Mouse (Mus musculus): ENCODE data around the gene Dram1. TPM values are rescaled to one million over a fixed set of nuclear protein-coding genes. Genes with fewer than 3 reads are reported as not detected.

Gene Dram1
- polyA plus RNA-seq, 1 experiment from 2014 or later = 3.3 TPM

GRCm38 (mm10) chr10:88301802-88302470 lies 76.9 kb downstream of the Dram1 start:
- 67% methylated on average over 6 of the region's 6 CpGs for WGBS
- no peak for ATAC-seq (replicated peaks; ENCODE audit: extremely low read depth, insufficient read depth, low FRiP score)

GRCm38 (mm10) chr10:88296991-88297390 lies 81.9 kb downstream of the Dram1 start:
- H3K4me3 ChIP-seq (ENCODE audit: low read length) = no peak overlapping the region
- no peak overlapping the region for H3K9ac ChIP-seq (ENCODE audit: low read length)
- H3K9me3 ChIP-seq (replicated peaks; ENCODE audit: control insufficient read depth, low read length) = peaks cover 7% of the 10 kb centered on the region; the same call in 1 of the 2 replicates
- 51% methylated on average over 10 of the region's 10 CpGs for WGBS
- 0 out of 2 replicates have a peak overlapping the region, but pooled peaks have one; percentile 6 for H3K4me2 ChIP-seq (ENCODE audit: low read depth, low read length)
- no peak for ATAC-seq (replicated peaks; ENCODE audit: extremely low read depth, insufficient read depth, low FRiP score)
- H3K4me1 ChIP-seq (ENCODE audit: control insufficient read depth, insufficient read depth, low read length) = no peaks in the 10 kb centered on the region
- no peak overlapping the region for H3K27ac ChIP-seq (ENCODE audit: low read length)
- no peaks in the 10 kb centered on the region for H3K36me3 ChIP-seq (ENCODE audit: control insufficient read depth, insufficient read depth)
- no peaks in the 10 kb centered on the region for H3K27me3 ChIP-seq (ENCODE audit: control insufficient read depth, insufficient read depth, low read length)

More at GRCm38 (mm10) chr10:88301802-88302470, 76.9 kb downstream of the Dram1 start:
- Histone ChIP-seq H3K27ac (ENCODE audit: low read length) (no peak overlapping the region), H3K36me3 (ENCODE audit: control insufficient read depth, insufficient read depth) (no peaks in the 10 kb centered on the region), H3K9me3 (replicated peaks; ENCODE audit: control insufficient read depth, low read length) (peaks cover 5% of the 10 kb centered on the region; the same call in 1 of the 2 replicates), H3K9ac (ENCODE audit: low read length) (no peak overlapping the region), H3K4me2 (ENCODE audit: low read depth, low read length) (no peak overlapping the region), H3K27me3 (ENCODE audit: control insufficient read depth, insufficient read depth, low read length) (no peaks in the 10 kb centered on the region), H3K4me3 (ENCODE audit: low read length) (no peak overlapping the region), H3K4me1 (ENCODE audit: control insufficient read depth, insufficient read depth, low read length) (no peaks in the 10 kb centered on the region)

GRCm38 (mm10) chr10:88295091-88295490 lies 83.8 kb downstream of the Dram1 start:
- no peak overlapping the region for H3K4me2 ChIP-seq (ENCODE audit: low read depth, low read length)
- no peaks in the 10 kb centered on the region for H3K27me3 ChIP-seq (ENCODE audit: control insufficient read depth, insufficient read depth, low read length)
- no peak overlapping the region for H3K9ac ChIP-seq (ENCODE audit: low read length)
- WGBS = 73% methylated on average over 6 of the region's 6 CpGs
- no peak overlapping the region for H3K27ac ChIP-seq (ENCODE audit: low read length)
- H3K9me3 ChIP-seq (replicated peaks; ENCODE audit: control insufficient read depth, low read length) = peaks cover 7% of the 10 kb centered on the region; the same call in 1 of the 2 replicates
- no peak overlapping the region for H3K4me3 ChIP-seq (ENCODE audit: low read length)
- no peaks in the 10 kb centered on the region for H3K36me3 ChIP-seq (ENCODE audit: control insufficient read depth, insufficient read depth)
- H3K4me1 ChIP-seq (ENCODE audit: control insufficient read depth, insufficient read depth, low read length) = no peaks in the 10 kb centered on the region
- no peak for ATAC-seq (replicated peaks; ENCODE audit: extremely low read depth, insufficient read depth, low FRiP score)

GRCm38 (mm10) chr10:88288061-88288460 lies 90.8 kb downstream of the Dram1 start:
- no peak for ATAC-seq (replicated peaks; ENCODE audit: extremely low read depth, insufficient read depth, low FRiP score)
- no peaks in the 10 kb centered on the region for H3K36me3 ChIP-seq (ENCODE audit: control insufficient read depth, insufficient read depth)
- no peaks in the 10 kb centered on the region for H3K27me3 ChIP-seq (ENCODE audit: control insufficient read depth, insufficient read depth, low read length)
- H3K9me3 ChIP-seq (replicated peaks; ENCODE audit: control insufficient read depth, low read length) = no peaks in the 10 kb centered on the region
- no peak overlapping the region for H3K4me2 ChIP-seq (ENCODE audit: low read depth, low read length)
- no peak overlapping the region for H3K27ac ChIP-seq (ENCODE audit: low read length)
- WGBS = 79% methylated on average over 10 of the region's 10 CpGs
- H3K9ac ChIP-seq (ENCODE audit: low read length) = no peak overlapping the region
- no peak overlapping the region for H3K4me3 ChIP-seq (ENCODE audit: low read length)
- no peaks in the 10 kb centered on the region for H3K4me1 ChIP-seq (ENCODE audit: control insufficient read depth, insufficient read depth, low read length)

GRCm38 (mm10) chr10:88287261-88287660 lies 91.6 kb downstream of the Dram1 start:
- Histone ChIP-seq H3K4me3 (ENCODE audit: low read length) (no peak overlapping the region), H3K9ac (ENCODE audit: low read length) (no peak overlapping the region), H3K27me3 (ENCODE audit: control insufficient read depth, insufficient read depth, low read length) (no peaks in the 10 kb centered on the region), H3K9me3 (replicated peaks; ENCODE audit: control insufficient read depth, low read length) (no peaks in the 10 kb centered on the region), H3K36me3 (ENCODE audit: control insufficient read depth, insufficient read depth) (no peaks in the 10 kb centered on the region), H3K4me2 (ENCODE audit: low read depth, low read length) (no peak overlapping the region), H3K27ac (ENCODE audit: low read length) (no peak overlapping the region), H3K4me1 (ENCODE audit: control insufficient read depth, insufficient read depth, low read length) (no peaks in the 10 kb centered on the region)
- 69% methylated on average over 8 of the region's 8 CpGs for WGBS
- no peak for ATAC-seq (replicated peaks; ENCODE audit: extremely low read depth, insufficient read depth, low FRiP score)

- 82% methylated on average over 4 of the region's 4 CpGs for WGBS
- Histone ChIP-seq H3K4me1 (ENCODE audit: control insufficient read depth, insufficient read depth, low read length) (no peaks in the 10 kb centered on the region), H3K9me3 (replicated peaks; ENCODE audit: control insufficient read depth, low read length) (no peaks in the 10 kb centered on the region), H3K36me3 (ENCODE audit: control insufficient read depth, insufficient read depth) (no peaks in the 10 kb centered on the region), H3K4me2 (ENCODE audit: low read depth, low read length) (no peak overlapping the region), H3K27ac (ENCODE audit: low read length) (no peak overlapping the region), H3K27me3 (ENCODE audit: control insufficient read depth, insufficient read depth, low read length) (no peaks in the 10 kb centered on the region), H3K4me3 (ENCODE audit: low read length) (no peak overlapping the region), H3K9ac (ENCODE audit: low read length) (no peak overlapping the region)
- ATAC-seq (replicated peaks; ENCODE audit: extremely low read depth, insufficient read depth, low FRiP score) = no peak
Measured at GRCm38 (mm10) chr10:88284343-88284990, 94.4 kb downstream of the Dram1 start.

- WGBS = 81% methylated on average over 3 of the region's 3 CpGs
- H3K4me2 ChIP-seq (ENCODE audit: low read depth, low read length) = no peak overlapping the region
- no peaks in the 10 kb centered on the region for H3K27me3 ChIP-seq (ENCODE audit: control insufficient read depth, insufficient read depth, low read length)
- no peak overlapping the region for H3K9ac ChIP-seq (ENCODE audit: low read length)
- no peak overlapping the region for H3K4me3 ChIP-seq (ENCODE audit: low read length)
- no peaks in the 10 kb centered on the region for H3K4me1 ChIP-seq (ENCODE audit: control insufficient read depth, insufficient read depth, low read length)
- no peak for ATAC-seq (replicated peaks; ENCODE audit: extremely low read depth, insufficient read depth, low FRiP score)
- H3K27ac ChIP-seq (ENCODE audit: low read length) = no peak overlapping the region
- H3K36me3 ChIP-seq (ENCODE audit: control insufficient read depth, insufficient read depth) = no peaks in the 10 kb centered on the region
- no peaks in the 10 kb centered on the region for H3K9me3 ChIP-seq (replicated peaks; ENCODE audit: control insufficient read depth, low read length)
Measured at GRCm38 (mm10) chr10:88281699-88282098, 97.2 kb downstream of the Dram1 start.

- no peaks in the 10 kb centered on the region for H3K36me3 ChIP-seq (ENCODE audit: control insufficient read depth, insufficient read depth)
- no peaks in the 10 kb centered on the region for H3K4me1 ChIP-seq (ENCODE audit: control insufficient read depth, insufficient read depth, low read length)
- ATAC-seq (replicated peaks; ENCODE audit: extremely low read depth, insufficient read depth, low FRiP score) = no peak
- no peaks in the 10 kb centered on the region for H3K27me3 ChIP-seq (ENCODE audit: control insufficient read depth, insufficient read depth, low read length)
- H3K4me3 ChIP-seq (ENCODE audit: low read length) = no peak overlapping the region
- no peak overlapping the region for H3K9ac ChIP-seq (ENCODE audit: low read length)
- no peaks in the 10 kb centered on the region for H3K9me3 ChIP-seq (replicated peaks; ENCODE audit: control insufficient read depth, low read length)
- H3K27ac ChIP-seq (ENCODE audit: low read length) = no peak overlapping the region
- WGBS = 84% methylated on average over 5 of the region's 5 CpGs
- H3K4me2 ChIP-seq (ENCODE audit: low read depth, low read length) = no peak overlapping the region
Measured at GRCm38 (mm10) chr10:88274045-88274444, 104.8 kb downstream of the Dram1 start.
